Mouse (Mus musculus): ENCODE measurements at regions not wholly inside any gene's neighbourhood (a gene's known extent, or its start where the extent isn't known, plus 50 kb on each side); places are given as distances from the start of the nearest gene placed in this dataset.

DNA sequence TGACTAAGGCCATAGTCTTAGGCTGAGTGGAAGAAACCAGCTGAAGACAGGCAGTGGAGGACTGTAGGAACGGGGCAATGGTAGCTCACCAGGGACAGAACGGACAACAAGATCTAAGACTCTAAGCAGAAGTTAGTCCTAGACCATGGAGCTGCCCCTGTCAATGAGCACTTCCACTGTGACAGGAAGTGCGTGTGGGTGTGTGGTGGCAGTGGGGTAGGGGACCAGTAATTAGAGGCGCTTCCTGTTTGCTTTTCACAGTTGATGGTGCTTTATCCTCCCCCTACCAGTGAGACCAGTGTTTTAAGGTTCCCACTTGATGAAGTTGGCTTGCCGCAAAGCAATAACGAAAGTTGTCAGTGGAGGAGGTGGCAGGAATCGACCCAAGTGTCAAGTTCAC lies 168.4 kb upstream of the 4930535I16Rik start:
- WGBS: 88% methylated on average over 7 of the region's 7 CpGs
- no peaks in the 10 kb centered on the region for H3K36me3 ChIP-seq (ENCODE audit: control insufficient read depth, insufficient read depth)
- ATAC-seq: no peak

DNA sequence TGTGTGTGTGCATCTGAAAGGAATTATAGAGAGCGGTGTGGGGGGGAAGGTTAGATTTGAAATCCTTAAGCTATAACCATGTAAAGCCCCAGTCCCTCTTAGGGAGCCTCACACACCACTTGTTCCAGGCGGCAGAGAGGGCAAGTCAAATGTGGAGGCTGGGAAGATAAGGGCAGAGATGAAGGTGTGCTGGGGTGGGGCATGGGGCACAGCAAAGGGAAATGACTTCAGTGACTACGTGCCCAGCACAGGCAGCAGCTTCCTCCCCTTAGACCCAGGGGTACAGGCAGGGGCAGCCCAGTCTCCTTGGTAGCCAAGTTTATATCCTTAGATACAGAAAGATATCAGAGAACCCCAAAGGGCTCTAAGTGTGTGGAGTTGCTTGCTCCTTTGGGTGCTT lies 161.8 kb upstream of the 4930535I16Rik start:
- WGBS: 85% methylated on average over 3 of the region's 3 CpGs
- H3K4me1 ChIP-seq (replicated peaks; ENCODE audit: control insufficient read depth, insufficient read depth, low read length): no peaks in the 10 kb centered on the region; the same call in 1 of the 2 replicates
- no peak for ATAC-seq
- H3K9me3 ChIP-seq (ENCODE audit: control insufficient read depth, low read length): no peaks in the 10 kb centered on the region
- no peaks in the 10 kb centered on the region for H3K27me3 ChIP-seq (replicated peaks; ENCODE audit: control insufficient read depth, insufficient read depth, low read length)
- H3K9ac ChIP-seq (replicated peaks; ENCODE audit: low read depth, low read length): no peak overlapping the region
- no peak overlapping the region for H3K4me2 ChIP-seq (ENCODE audit: low read length)
- H3K36me3 ChIP-seq (ENCODE audit: control insufficient read depth, insufficient read depth): no peaks in the 10 kb centered on the region
- no peak overlapping the region for H3K27ac ChIP-seq (ENCODE audit: low read length)
- no peak overlapping the region for H3K4me3 ChIP-seq (replicated peaks; ENCODE audit: low read length)

More for the DNA sequence above, 168.4 kb upstream of the 4930535I16Rik start:
- Histone ChIP-seq H3K4me3 (replicated peaks; ENCODE audit: low read length) (no peak overlapping the region), H3K4me1 (replicated peaks; ENCODE audit: control insufficient read depth, insufficient read depth, low read length) (no peaks in the 10 kb centered on the region), H3K27ac (ENCODE audit: low read length) (no peak overlapping the region), H3K4me2 (ENCODE audit: low read length) (no peak overlapping the region), H3K9ac (replicated peaks; ENCODE audit: low read depth, low read length) (no peak overlapping the region), H3K9me3 (ENCODE audit: control insufficient read depth, low read length) (no peaks in the 10 kb centered on the region), H3K27me3 (replicated peaks; ENCODE audit: control insufficient read depth, insufficient read depth, low read length) (no peaks in the 10 kb centered on the region)

DNA sequence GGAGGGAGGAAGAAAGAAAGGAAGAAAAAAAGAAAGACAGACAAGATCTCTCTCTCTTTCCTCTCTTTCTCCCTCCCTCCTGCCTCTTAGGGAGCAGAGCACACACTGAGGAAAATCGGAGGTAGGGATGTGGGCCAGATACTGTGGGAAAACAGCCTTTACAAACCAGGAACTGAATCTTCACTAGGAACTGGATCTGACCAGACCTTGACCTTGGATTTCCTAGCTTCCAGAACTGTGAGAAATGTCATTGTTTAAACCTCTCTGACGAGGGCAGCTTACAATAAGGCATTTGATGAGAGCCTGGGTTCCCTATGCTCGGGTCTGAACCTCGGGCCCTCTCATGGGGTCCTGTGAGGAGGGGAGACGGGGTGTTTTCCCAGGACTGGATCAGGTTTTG lies 157.7 kb upstream of the 4930535I16Rik start:
- H3K4me3 ChIP-seq (replicated peaks; ENCODE audit: low read length): no peak overlapping the region
- H3K36me3 ChIP-seq (ENCODE audit: control insufficient read depth, insufficient read depth): no peaks in the 10 kb centered on the region
- 57% methylated on average over 5 of the region's 5 CpGs for WGBS
- no peaks in the 10 kb centered on the region for H3K27me3 ChIP-seq (replicated peaks; ENCODE audit: control insufficient read depth, insufficient read depth, low read length)
- no peak overlapping the region for H3K4me2 ChIP-seq (ENCODE audit: low read length)
- ATAC-seq: no peak
- H3K4me1 ChIP-seq (replicated peaks; ENCODE audit: control insufficient read depth, insufficient read depth, low read length): no peaks in the 10 kb centered on the region; the same call in 1 of the 2 replicates
- H3K27ac ChIP-seq (ENCODE audit: low read length): no peak overlapping the region
- H3K9ac ChIP-seq (replicated peaks; ENCODE audit: low read depth, low read length): no peak overlapping the region
- no peaks in the 10 kb centered on the region for H3K9me3 ChIP-seq (ENCODE audit: control insufficient read depth, low read length)

DNA sequence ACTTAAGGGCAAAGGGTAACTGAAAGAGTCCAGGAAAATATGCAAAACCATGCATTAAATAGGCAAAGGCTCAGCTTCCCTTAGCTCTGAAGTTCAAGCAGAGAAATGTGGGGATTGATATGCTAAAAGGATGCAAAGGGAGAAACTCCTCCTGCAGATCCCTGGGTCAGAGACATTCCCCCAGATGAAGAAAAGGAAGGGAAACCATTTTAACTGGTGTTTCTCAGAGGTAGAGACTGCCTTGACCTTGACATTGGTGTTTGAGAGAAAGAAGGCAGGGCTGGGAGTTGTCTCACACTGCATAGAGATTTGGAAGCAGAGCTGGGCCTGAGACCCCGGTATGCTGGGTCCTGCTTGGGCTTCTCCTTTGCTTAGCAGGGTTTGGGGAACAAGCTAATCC lies 155.8 kb upstream of the 4930535I16Rik start:
- Histone ChIP-seq H3K4me3 (replicated peaks; ENCODE audit: low read length) (no peak overlapping the region), H3K27me3 (replicated peaks; ENCODE audit: control insufficient read depth, insufficient read depth, low read length) (no peaks in the 10 kb centered on the region), H3K9ac (replicated peaks; ENCODE audit: low read depth, low read length) (no peak overlapping the region), H3K4me2 (ENCODE audit: low read length) (no peak overlapping the region), H3K4me1 (replicated peaks; ENCODE audit: control insufficient read depth, insufficient read depth, low read length) (no peaks in the 10 kb centered on the region; the same call in 1 of the 2 replicates), H3K27ac (ENCODE audit: low read length) (no peak overlapping the region), H3K36me3 (ENCODE audit: control insufficient read depth, insufficient read depth) (no peaks in the 10 kb centered on the region), H3K9me3 (ENCODE audit: control insufficient read depth, low read length) (no peaks in the 10 kb centered on the region)
- ATAC-seq: no peak
- WGBS: 90% methylated on average over 1 of the region's 1 CpGs

DNA sequence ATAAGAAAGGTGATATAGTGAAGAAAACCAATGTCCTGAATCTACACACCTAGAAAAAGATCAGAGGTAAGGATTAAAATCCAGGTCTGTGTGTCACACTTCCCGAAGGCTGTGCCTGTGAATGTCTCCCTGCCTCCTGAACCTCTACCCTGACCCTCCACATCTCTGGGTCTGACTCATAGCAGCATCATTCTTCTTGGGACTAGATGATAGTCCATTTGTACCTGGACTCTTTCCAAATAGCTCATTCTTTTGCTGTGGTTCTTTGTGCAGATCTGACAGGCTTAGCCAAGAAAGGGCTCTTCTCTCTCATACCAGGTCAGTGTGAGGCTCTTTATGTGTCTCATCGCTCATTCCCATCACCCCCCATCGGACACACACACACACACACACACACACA lies 146.8 kb upstream of the 4930535I16Rik start:
- Histone ChIP-seq H3K36me3 (ENCODE audit: control insufficient read depth, insufficient read depth) (no peaks in the 10 kb centered on the region), H3K4me3 (replicated peaks; ENCODE audit: low read length) (no peak overlapping the region), H3K4me2 (ENCODE audit: low read length) (no peak overlapping the region), H3K4me1 (replicated peaks; ENCODE audit: control insufficient read depth, insufficient read depth, low read length) (0 out of 2 replicates have a peak, but pooled peaks cover 2% of the 10 kb centered on the region), H3K27me3 (replicated peaks; ENCODE audit: control insufficient read depth, insufficient read depth, low read length) (no peaks in the 10 kb centered on the region), H3K9me3 (ENCODE audit: control insufficient read depth, low read length) (no peaks in the 10 kb centered on the region), H3K9ac (replicated peaks; ENCODE audit: low read depth, low read length) (no peak overlapping the region), H3K27ac (ENCODE audit: low read length) (no peak overlapping the region)
- 94% methylated on average over 3 of the region's 3 CpGs for WGBS
- no peak for ATAC-seq

DNA sequence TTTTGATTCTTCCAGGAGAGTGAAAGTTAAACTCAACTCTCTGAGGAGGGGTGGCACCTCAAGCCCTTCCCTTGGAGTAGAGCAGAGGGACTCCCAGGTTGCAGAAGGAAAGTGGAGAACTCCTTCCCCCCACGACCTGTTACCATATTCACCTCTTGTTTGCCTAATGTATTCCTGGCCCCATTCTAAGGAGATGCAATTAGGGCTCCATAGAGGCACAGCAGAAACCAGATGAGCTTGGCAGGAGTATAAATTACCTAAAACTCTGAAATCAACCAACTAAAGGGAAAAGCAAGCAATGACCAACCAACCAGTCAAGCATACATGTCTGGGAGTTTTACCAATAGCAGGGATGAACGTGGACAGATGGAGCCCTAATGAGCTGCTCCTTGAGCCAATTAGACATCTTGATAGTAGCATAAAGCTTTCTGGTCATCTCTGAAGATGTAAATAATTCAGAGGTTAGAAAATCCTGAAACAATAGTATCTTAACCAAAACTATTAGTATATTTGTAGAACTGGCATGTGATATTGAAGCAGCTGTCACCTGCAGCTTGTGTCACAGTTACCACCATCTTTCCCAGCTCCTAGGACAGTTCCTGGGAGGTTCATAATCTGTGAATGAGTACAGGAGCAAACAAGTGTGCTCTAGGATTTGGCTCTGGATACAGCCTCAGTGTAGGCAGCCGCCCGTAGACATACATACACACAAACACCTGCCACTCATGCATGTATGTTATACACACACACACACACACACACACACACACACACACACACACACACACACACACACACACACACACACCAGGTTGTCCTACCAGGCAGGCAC lies 145.7 kb upstream of the 4930535I16Rik start:
- H3K27me3 ChIP-seq (replicated peaks; ENCODE audit: control insufficient read depth, insufficient read depth, low read length): no peaks in the 10 kb centered on the region
- no peak overlapping the region for H3K4me2 ChIP-seq (ENCODE audit: low read length)
- no peaks in the 10 kb centered on the region for H3K9me3 ChIP-seq (ENCODE audit: control insufficient read depth, low read length)
- H3K4me1 ChIP-seq (replicated peaks; ENCODE audit: control insufficient read depth, insufficient read depth, low read length): 0 out of 2 replicates have a peak, but pooled peaks cover 2% of the 10 kb centered on the region
- peak; percentile 64 for ATAC-seq
- H3K36me3 ChIP-seq (ENCODE audit: control insufficient read depth, insufficient read depth): no peaks in the 10 kb centered on the region
- 47% methylated on average over 4 of the region's 4 CpGs for WGBS
- H3K27ac ChIP-seq (ENCODE audit: low read length): no peak overlapping the region
- no peak overlapping the region for H3K4me3 ChIP-seq (replicated peaks; ENCODE audit: low read length)
- H3K9ac ChIP-seq (replicated peaks; ENCODE audit: low read depth, low read length): no peak overlapping the region

DNA sequence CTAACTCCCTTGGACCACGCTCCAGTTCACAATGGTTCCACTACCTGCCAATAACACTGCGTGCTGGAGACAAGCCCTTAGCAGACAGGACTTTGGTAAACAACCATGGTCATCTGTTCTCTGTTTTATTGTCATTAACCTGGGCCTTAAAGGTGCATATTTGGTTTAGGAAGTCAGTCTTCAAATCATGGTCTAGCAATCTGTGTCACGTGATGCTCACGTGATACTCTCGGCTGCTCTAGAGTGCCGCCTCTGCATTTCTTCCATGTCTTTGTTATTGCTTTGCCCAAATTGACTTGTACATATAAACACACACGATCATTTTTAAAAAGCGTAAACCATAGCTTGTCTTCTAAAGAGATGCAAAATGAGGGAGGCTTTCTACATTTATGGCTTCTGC lies 139.8 kb upstream of the 4930535I16Rik start:
- no peak overlapping the region for H3K27ac ChIP-seq (ENCODE audit: low read length)
- 0 out of 2 replicates have a peak, but pooled peaks cover 3% of the 10 kb centered on the region for H3K4me1 ChIP-seq (replicated peaks; ENCODE audit: control insufficient read depth, insufficient read depth, low read length)
- no peak overlapping the region for H3K4me3 ChIP-seq (replicated peaks; ENCODE audit: low read length)
- no peaks in the 10 kb centered on the region for H3K27me3 ChIP-seq (replicated peaks; ENCODE audit: control insufficient read depth, insufficient read depth, low read length)
- no peak overlapping the region for H3K9ac ChIP-seq (replicated peaks; ENCODE audit: low read depth, low read length)
- no peak for ATAC-seq
- H3K4me2 ChIP-seq (ENCODE audit: low read length): no peak overlapping the region
- WGBS: 95% methylated on average over 8 of the region's 8 CpGs
- H3K9me3 ChIP-seq (ENCODE audit: control insufficient read depth, low read length): no peaks in the 10 kb centered on the region
- H3K36me3 ChIP-seq (ENCODE audit: control insufficient read depth, insufficient read depth): no peaks in the 10 kb centered on the region

DNA sequence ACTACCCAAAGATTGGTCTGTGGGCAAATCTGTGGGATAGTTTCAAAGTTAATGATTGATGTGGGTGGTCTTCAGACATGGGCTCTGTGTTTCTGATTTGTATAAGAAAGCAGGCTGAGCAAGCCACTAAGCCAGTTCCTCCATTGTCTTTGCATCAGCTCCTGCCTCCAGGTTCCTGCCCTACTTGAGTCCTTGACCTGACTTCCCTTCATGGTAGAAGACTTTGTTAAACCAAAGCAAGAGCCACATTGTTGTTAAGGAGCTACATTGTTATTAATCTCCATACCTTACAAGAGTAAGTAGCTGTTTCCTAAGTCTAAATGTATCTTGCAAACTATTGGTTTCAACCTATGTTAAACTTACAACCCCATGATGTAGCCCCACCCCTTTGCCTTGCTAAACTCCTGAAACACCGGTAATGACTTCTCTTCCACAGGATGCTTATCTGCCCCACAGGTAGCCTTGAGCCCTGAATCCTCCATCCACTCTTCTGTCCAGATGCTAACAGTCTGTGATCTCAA lies 136.5 kb upstream of the 4930535I16Rik start:
- H3K36me3 ChIP-seq (ENCODE audit: control insufficient read depth, insufficient read depth): no peaks in the 10 kb centered on the region
- ATAC-seq: no peak
- no peaks in the 10 kb centered on the region for H3K9me3 ChIP-seq (ENCODE audit: control insufficient read depth, low read length)
- no peak overlapping the region for H3K4me2 ChIP-seq (ENCODE audit: low read length)
- 0 out of 2 replicates have a peak, but pooled peaks cover 6% of the 10 kb centered on the region for H3K4me1 ChIP-seq (replicated peaks; ENCODE audit: control insufficient read depth, insufficient read depth, low read length)
- H3K27ac ChIP-seq (ENCODE audit: low read length): no peak overlapping the region
- no peaks in the 10 kb centered on the region for H3K27me3 ChIP-seq (replicated peaks; ENCODE audit: control insufficient read depth, insufficient read depth, low read length)
- H3K4me3 ChIP-seq (replicated peaks; ENCODE audit: low read length): no peak overlapping the region
- H3K9ac ChIP-seq (replicated peaks; ENCODE audit: low read depth, low read length): no peak overlapping the region
- WGBS: 81% methylated on average over 1 of the region's 1 CpGs

DNA sequence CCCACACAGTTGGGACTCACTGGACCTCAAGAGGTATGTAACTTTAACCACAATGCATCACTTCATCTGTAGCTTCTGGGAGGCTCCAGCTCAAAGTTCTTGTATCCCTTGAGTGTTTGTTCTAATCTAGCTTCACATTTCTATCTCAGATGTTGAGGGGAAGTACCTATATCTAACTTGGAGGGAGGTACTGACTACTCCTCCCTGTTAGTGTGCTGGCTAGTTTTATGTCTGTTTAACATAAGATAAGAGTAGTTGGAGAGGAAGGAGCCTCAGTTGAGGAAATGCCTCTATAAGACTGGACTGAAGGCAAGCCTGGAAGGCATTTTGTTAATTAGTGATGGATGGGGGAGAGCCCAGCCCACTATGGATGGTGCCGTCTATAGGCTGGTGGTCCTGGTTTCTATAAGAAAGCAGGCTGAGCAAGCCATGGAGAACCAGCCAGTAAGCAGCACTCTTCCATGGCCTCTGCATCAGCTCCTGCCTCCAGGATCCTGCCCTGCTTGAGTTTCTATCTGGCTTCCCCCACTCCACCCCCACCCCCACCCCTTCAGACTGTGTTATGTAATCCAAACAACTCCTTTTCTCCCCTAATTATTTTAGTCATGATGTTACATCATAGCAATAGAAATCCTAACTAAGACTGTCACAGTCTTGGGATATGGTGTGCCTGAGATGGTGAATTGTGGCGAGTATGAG lies 135.7 kb upstream of the 4930535I16Rik start:
- Histone ChIP-seq H3K4me1 (replicated peaks; ENCODE audit: control insufficient read depth, insufficient read depth, low read length) (peaks cover 10% of the 10 kb centered on the region), H3K36me3 (ENCODE audit: control insufficient read depth, insufficient read depth) (no peaks in the 10 kb centered on the region), H3K9me3 (ENCODE audit: control insufficient read depth, low read length) (no peaks in the 10 kb centered on the region), H3K4me3 (replicated peaks; ENCODE audit: low read length) (no peak overlapping the region), H3K27me3 (replicated peaks; ENCODE audit: control insufficient read depth, insufficient read depth, low read length) (no peaks in the 10 kb centered on the region), H3K4me2 (ENCODE audit: low read length) (no peak overlapping the region), H3K27ac (ENCODE audit: low read length) (no peak overlapping the region), H3K9ac (replicated peaks; ENCODE audit: low read depth, low read length) (no peak overlapping the region)
- WGBS: 95% methylated on average over 2 of the region's 2 CpGs
- ATAC-seq: no peak

Data from forebrain, embryonic 16.5 days (tissue).